Mouse (Mus musculus) MEL (cell line): Measurements from ENCODE around the gene Ndufv1.
"Not testable (repeated sequence)": the region's sequence is repeated elsewhere in the genome, so short reads cannot be mapped to it uniquely, and the experiment has no call there.

Source experiments
- CTCF ChIP-seq, 3 experiments: IDR thresholded peaks in 2 of 3; conservative IDR thresholded peaks in 1 of 3; 2 replicates each; pipeline ENCODE4 v1.5.1; 2011 to 2012; ENCODE audit warnings: low read length in 3 of 3, low read depth in 2 of 3, mild to moderate bottlenecking in 2 of 3, improper control_type of control experiment in 1 of 3, inconsistent platforms in 1 of 3, mixed read lengths in 1 of 3, moderate library complexity in 1 of 3; ENCODE audit not compliant: control insufficient read depth in 1 of 3, insufficient read depth in 1 of 3, poor library complexity in 1 of 3, severe bottlenecking in 1 of 3
- E2F4 ChIP-seq: IDR thresholded peaks from 2 replicates; pipeline ENCODE4 v1.6.1; 2011; ENCODE audit warnings: low read depth, low read length, improper control_type of control experiment, borderline replicate concordance
- EP300 ChIP-seq, 2 experiments: IDR thresholded peaks; 2 replicates each; pipeline ENCODE4 v1.6.1; 2011; ENCODE audit warnings: improper control_type of control experiment in 2 of 2, low read length in 2 of 2, low read depth in 1 of 2, mild to moderate bottlenecking in 1 of 2
- ETS1 ChIP-seq: IDR thresholded peaks from 2 replicates; pipeline ENCODE4 v1.6.1; 2012; ENCODE audit warnings: low read depth, mild to moderate bottlenecking, inconsistent platforms, low read length, improper control_type of control experiment, moderate library complexity
- GABPA ChIP-seq: IDR thresholded peaks from 2 replicates; pipeline ENCODE4 v1.6.1; 2012; ENCODE audit warnings: low read depth, mild to moderate bottlenecking, inconsistent platforms, low read length, improper control_type of control experiment, moderate library complexity
- MAX ChIP-seq: IDR thresholded peaks from 2 replicates; pipeline ENCODE4 v1.6.1; 2011; ENCODE audit warnings: low read length, improper control_type of control experiment
- MYC ChIP-seq: IDR thresholded peaks from 2 replicates; pipeline ENCODE4 v1.6.1; 2011; ENCODE audit warnings: low read depth, mild to moderate bottlenecking, low read length, improper control_type of control experiment, moderate library complexity
- NELFE ChIP-seq: IDR thresholded peaks from 2 replicates; pipeline ENCODE4 v1.6.1; 2011; ENCODE audit warnings: low read depth, low read length, improper control_type of control experiment
- POLR2A ChIP-seq, 2 experiments: IDR thresholded peaks; 2 replicates each; pipeline ENCODE4 v1.6.1; 2011 to 2012; ENCODE audit warnings: low read length in 2 of 2, mild to moderate bottlenecking in 2 of 2, control low read depth in 1 of 2, improper control_type of control experiment in 1 of 2, low read depth in 1 of 2, moderate library complexity in 1 of 2; ENCODE audit not compliant: control insufficient read depth in 1 of 2, insufficient read depth in 1 of 2, poor library complexity in 1 of 2
- TAL1 ChIP-seq: IDR thresholded peaks from 2 replicates; pipeline ENCODE4 v1.6.1; 2012; ENCODE audit warnings: mild to moderate bottlenecking, inconsistent platforms, low read length, moderate library complexity, mixed read lengths
- ZMIZ1 ChIP-seq: IDR thresholded peaks from 2 replicates; pipeline ENCODE4 v1.6.1; 2012; ENCODE audit warnings: low read depth, mild to moderate bottlenecking, inconsistent platforms, low read length, improper control_type of control experiment, moderate library complexity

GRCm38 (mm10) chr19:4037154-4037787, 24.7 kb upstream of the Ndufv1 start:
- not testable (repeated sequence) for TF ChIP-seq ETS1; POLR2A (IDR thresholded peaks at IDR 0.05; ENCODE audit: control insufficient read depth in 1 of 2, insufficient read depth in 1 of 2, low read depth in 1 of 2, low read length in 2 of 2, poor library complexity in 1 of 2); NELFE; TAL1; CTCF (IDR thresholded peaks at IDR 0.05 in 2 of 3, conservative IDR thresholded peaks at IDR 0.05 in 1 of 3; ENCODE audit: control insufficient read depth in 1 of 3, insufficient read depth in 1 of 3, low read depth in 2 of 3, low read length in 3 of 3, poor library complexity in 1 of 3, severe bottlenecking in 1 of 3); E2F4; EP300 (IDR thresholded peaks at IDR 0.05; ENCODE audit: low read depth in 1 of 2, low read length in 2 of 2); GABPA; ZMIZ1; MYC; MAX
